Mouse (Mus musculus) thymus, adult 2 months (tissue): ENCODE results near the gene Mamstr.

Experiments used
- CTCF ChIP-seq: fragments of 200-500 bp; IDR thresholded peaks from 2 replicates; pipeline ENCODE4 v1.5.1; 2012; ENCODE audit warnings: mild to moderate bottlenecking, control low read depth, low read length, moderate library complexity, borderline replicate concordance; ENCODE audit not compliant: control insufficient read depth, poor library complexity, insufficient read depth; ENCODE audit errors: extremely low read depth
- POLR2A ChIP-seq: fragments of 200-500 bp; IDR thresholded peaks from 2 replicates; pipeline ENCODE4 v1.6.1; 2012; ENCODE audit warnings: mild to moderate bottlenecking, low read length, control low read depth, moderate library complexity; ENCODE audit not compliant: control insufficient read depth, poor library complexity, insufficient read depth; ENCODE audit errors: extremely low read depth

DNA sequence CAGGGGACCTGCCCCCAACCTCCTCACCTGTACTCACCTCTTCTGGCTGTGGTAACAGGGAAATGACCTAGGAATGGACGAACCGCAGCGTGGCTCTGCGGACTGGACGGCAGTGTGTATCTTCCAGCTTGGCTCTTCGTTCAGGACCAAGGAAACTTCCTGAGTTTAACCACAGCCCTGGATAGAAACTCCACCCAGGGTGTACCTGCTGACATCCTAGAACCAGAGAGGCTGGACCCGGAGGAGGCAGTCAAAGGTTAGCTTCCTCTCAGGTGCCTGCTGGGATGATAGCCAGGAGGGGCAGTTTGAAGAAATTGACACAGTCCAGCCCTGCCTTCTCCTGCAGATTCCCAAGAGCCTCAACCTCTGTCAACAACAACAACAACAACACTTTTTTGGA is 26.4 kb downstream of the Mamstr start, which contains the start of gene Fut2:
- TF ChIP-seq CTCF (no peak), POLR2A (no peak)
